ENCODE assay signal across 8 mouse cellular contexts in the genomic region with DNA sequence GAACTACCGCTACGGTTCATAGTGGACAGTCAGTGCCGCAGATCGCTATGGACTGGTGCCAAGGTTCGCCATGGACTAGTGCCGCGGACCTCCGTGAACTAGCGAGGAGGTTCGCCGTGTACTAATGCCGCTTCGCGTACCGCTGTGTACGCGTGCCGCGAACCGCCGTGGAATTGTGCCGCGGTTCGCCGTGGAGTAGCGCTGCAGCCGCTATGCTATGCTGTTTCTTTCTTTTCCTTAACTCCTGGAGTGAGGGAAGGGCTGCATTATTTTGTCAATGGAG.
A peak's percentile ranks its signal among the peaks of the same experiment; 100 is the strongest.
DNase-seq lines count a peak whose midpoint lies in the region; ATAC-seq lines count a peak whose summit lies in the region.

No protein-coding gene starts in this region.

- peak overlapping the region; percentile 30 for H3K4me2 ChIP-seq in hindbrain, embryonic 11.5 days (replicated peaks; ENCODE audit: low read depth, low read length)
- H3K4me2 ChIP-seq in liver, embryonic 15.5 days, result peak overlapping the region; percentile 35; the same call in 1 of the 2 replicates

- no peak overlapping the region for H3K27ac ChIP-seq in hindbrain, embryonic 11.5 days (ENCODE audit: low read depth, low read length)
- H3K27ac ChIP-seq in liver, embryonic 15.5 days (replicated peaks), result no peak overlapping the region

- DNase-seq in gastrocnemius, postnatal 10 days, result peak; percentile 55
- no peak for DNase-seq in gastrocnemius, adult 8-10 months (ENCODE audit: low spot score in 2 of 2)
- peak; percentile 25 for DNase-seq in R1 (ENCODE audit: low read depth, low spot score)
- DNase-seq in hindbrain, embryonic 11.5 days (ENCODE audit: low spot score), result no peak
- DNase-seq in ovary, postnatal 14 days (ENCODE audit: low spot score), result no peak
- DNase-seq in urinary bladder, adult 2 months (ENCODE audit: low spot score), result no peak
- DNase-seq in layer of hippocampus, postnatal 25 days (ENCODE audit: extremely low spot score in 1 of 2, low spot score in 1 of 2), result no peak

- H3K9ac ChIP-seq in hindbrain, embryonic 11.5 days (ENCODE audit: low read depth, low read length), result no peak overlapping the region
- no peak overlapping the region for H3K9ac ChIP-seq in liver, embryonic 15.5 days

- 35% methylated on average over 27 of the region's 27 CpGs for WGBS in hindbrain, embryonic 11.5 days
- WGBS in liver, embryonic 15.5 days (ENCODE audit: insufficient replicate concordance), result 48% methylated on average over 27 of the region's 27 CpGs

- H3K36me3 ChIP-seq in hindbrain, embryonic 11.5 days (ENCODE audit: control insufficient read depth, insufficient read depth, low read length), result no peaks in the 10 kb centered on the region
- H3K36me3 ChIP-seq in liver, embryonic 15.5 days (replicated peaks), result no peaks in the 10 kb centered on the region

- H3K27me3 ChIP-seq in hindbrain, embryonic 11.5 days (ENCODE audit: control insufficient read depth, insufficient read depth, low read length), result 0 out of 2 replicates have a peak, but pooled peaks cover 2% of the 10 kb centered on the region
- peaks cover 48% of the 10 kb centered on the region for H3K27me3 ChIP-seq in liver, embryonic 15.5 days

- peak overlapping the region; percentile 8 for H3K4me3 ChIP-seq in hindbrain, embryonic 11.5 days (ENCODE audit: low read depth, low read length)
- peak overlapping the region; percentile 4; the same call in 1 of the 2 replicates for H3K4me3 ChIP-seq in liver, embryonic 15.5 days (replicated peaks)

- no peak for ATAC-seq in hindbrain, embryonic 11.5 days (ENCODE audit: low FRiP score)
- no peak for ATAC-seq in liver, embryonic 15.5 days (ENCODE audit: insufficient read depth)

- H3K9me3 ChIP-seq in hindbrain, embryonic 11.5 days (ENCODE audit: control insufficient read depth, low read length), result peaks cover 7% of the 10 kb centered on the region; the same call in 1 of the 2 replicates
- no peaks in the 10 kb centered on the region for H3K9me3 ChIP-seq in liver, embryonic 15.5 days (replicated peaks)

- H3K4me1 ChIP-seq in hindbrain, embryonic 11.5 days (replicated peaks; ENCODE audit: control insufficient read depth, insufficient read depth, low read length), result no peaks in the 10 kb centered on the region; the same call in 1 of the 2 replicates
- H3K4me1 ChIP-seq in liver, embryonic 15.5 days (replicated peaks), result peaks cover 33% of the 10 kb centered on the region

Comparison
In these comparisons a context has a peak if more than half of its experiments do, and no peak if none do; other contexts are left out.
1. DNase-seq: peak in gastrocnemius, postnatal 10 days (single experiment) and R1 (single experiment); none in gastrocnemius, adult 8-10 months (0 of 2), hindbrain, embryonic 11.5 days (single experiment), ovary, postnatal 14 days (single experiment), urinary bladder, adult 2 months (single experiment) and layer of hippocampus, postnatal 25 days (0 of 2).